Mouse (Mus musculus) bone marrow macrophage, adult 2 months (primary cell): Measurements from ENCODE around the gene Acbd5. TPM values are rescaled to one million over a fixed set of nuclear protein-coding genes. Genes with fewer than 3 reads are reported as not detected.
A peak's percentile ranks its signal among the peaks of the same experiment; 100 is the strongest.

Experiments
- H3K27ac ChIP-seq: 2 replicates; pipeline ENCODE4 v1.5.1; 2012; ENCODE audit warnings: low read depth, low read length; ENCODE audit not compliant: insufficient read depth
- H3K4me1 ChIP-seq: 2 replicates; pipeline ENCODE4 v1.6.1; 2012; ENCODE audit warnings: low read length; ENCODE audit not compliant: control insufficient read depth, insufficient read depth
- H3K4me3 ChIP-seq: 2 replicates; pipeline ENCODE4 v1.5.1; 2012; ENCODE audit warnings: mild to moderate bottlenecking, low read length, moderate library complexity; ENCODE audit not compliant: insufficient read depth
- CTCF ChIP-seq: IDR thresholded peaks from 2 replicates; pipeline ENCODE4 v1.5.1; 2012; ENCODE audit warnings: low read depth, mild to moderate bottlenecking, low read length, moderate library complexity
- POLR2A ChIP-seq: IDR thresholded peaks from 2 replicates; pipeline ENCODE4 v1.6.1; 2012; ENCODE audit warnings: mild to moderate bottlenecking, low read depth, low read length, borderline replicate concordance
- polyA plus RNA-seq: library from polyadenylated mRNA; stranded (reverse); fragments of >200 nt; gene quantifications from 2 replicates; pipeline ENCODE4 v1.2.4, GENCODE M21; 2012; ENCODE audit not compliant: missing spikeins, insufficient read depth, insufficient read length

Gene Acbd5
- polyA plus RNA-seq, 1 experiment, result 69.1 TPM

DNA sequence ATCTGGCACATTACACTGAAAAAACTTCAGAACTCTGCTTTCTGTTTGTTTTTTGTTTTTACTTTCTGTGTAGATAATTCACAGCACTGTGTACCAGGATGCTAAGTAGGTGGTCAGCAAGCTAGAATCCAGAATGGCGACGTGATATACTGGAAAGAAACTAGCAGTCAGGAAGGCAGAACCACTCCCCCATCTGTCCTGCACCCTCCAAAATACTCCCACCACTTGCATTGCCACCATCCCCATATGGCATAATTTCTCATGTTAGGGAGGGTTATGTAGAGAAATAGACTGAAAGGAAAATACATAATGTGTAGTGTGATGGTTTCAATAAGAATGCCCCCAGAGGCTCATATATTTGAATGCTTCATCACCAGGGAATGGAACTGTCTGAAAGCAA lies 16.1 kb upstream of the Acbd5 start:
- Histone ChIP-seq H3K4me1 (peaks cover 29% of the 10 kb centered on the region), H3K4me3 (no peak overlapping the region), H3K27ac (peak overlapping the region; percentile 91)
- no peak for TF ChIP-seq POLR2A
- TF ChIP-seq CTCF, result no peak

DNA sequence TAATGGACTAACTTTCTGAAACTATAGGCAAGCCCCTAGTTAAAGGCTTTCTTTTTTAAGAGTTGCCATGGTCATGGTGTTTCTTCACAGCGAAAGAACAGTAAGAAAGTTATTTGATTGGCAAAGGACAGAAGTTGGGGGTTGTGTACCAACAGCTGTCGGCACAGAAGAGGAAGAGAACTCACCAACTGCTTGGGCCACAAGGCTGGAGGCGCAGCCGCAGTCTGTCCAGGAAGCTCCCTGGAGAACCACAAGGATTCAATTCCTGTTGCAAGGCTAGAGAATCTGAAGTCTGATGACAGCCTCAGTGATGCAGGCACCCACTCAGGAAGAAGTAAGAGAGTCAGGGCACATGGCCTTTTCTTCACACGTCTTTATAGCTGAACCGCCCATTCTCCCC lies 15.4 kb upstream of the Acbd5 start:
- peak overlapping the region; percentile 25; the same call in 1 of the 2 replicates for H3K4me3 ChIP-seq
- TF ChIP-seq POLR2A, result no peak
- TF ChIP-seq CTCF, result no peak
- peaks cover 29% of the 10 kb centered on the region for H3K4me1 ChIP-seq
- H3K27ac ChIP-seq, result peak overlapping the region; percentile 91

DNA sequence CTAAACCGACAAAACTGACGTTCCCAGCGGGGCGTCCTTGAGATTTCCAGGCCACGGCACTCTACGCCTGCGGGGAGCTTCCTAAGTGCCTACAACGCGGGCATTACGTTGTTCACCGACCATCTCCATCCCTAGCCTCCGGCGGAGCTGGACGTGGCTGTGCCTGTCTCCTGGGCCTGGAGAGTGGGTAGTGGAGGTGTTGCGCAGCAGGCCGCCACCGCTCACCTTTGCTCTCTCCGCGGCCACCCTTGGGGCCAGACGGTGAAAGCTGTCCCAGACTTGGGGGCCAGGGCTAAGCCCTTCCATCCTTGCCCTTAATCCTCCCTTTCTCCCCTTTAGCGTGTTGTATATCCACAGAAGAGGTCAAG lies 387 bp downstream of the Acbd5 start:
- peaks cover 7% of the 10 kb centered on the region for H3K4me1 ChIP-seq
- peak overlapping the region; percentile 86 for H3K27ac ChIP-seq
- TF ChIP-seq POLR2A (no peak), CTCF (no peak)
- H3K4me3 ChIP-seq, result peak overlapping the region; percentile 95

DNA sequence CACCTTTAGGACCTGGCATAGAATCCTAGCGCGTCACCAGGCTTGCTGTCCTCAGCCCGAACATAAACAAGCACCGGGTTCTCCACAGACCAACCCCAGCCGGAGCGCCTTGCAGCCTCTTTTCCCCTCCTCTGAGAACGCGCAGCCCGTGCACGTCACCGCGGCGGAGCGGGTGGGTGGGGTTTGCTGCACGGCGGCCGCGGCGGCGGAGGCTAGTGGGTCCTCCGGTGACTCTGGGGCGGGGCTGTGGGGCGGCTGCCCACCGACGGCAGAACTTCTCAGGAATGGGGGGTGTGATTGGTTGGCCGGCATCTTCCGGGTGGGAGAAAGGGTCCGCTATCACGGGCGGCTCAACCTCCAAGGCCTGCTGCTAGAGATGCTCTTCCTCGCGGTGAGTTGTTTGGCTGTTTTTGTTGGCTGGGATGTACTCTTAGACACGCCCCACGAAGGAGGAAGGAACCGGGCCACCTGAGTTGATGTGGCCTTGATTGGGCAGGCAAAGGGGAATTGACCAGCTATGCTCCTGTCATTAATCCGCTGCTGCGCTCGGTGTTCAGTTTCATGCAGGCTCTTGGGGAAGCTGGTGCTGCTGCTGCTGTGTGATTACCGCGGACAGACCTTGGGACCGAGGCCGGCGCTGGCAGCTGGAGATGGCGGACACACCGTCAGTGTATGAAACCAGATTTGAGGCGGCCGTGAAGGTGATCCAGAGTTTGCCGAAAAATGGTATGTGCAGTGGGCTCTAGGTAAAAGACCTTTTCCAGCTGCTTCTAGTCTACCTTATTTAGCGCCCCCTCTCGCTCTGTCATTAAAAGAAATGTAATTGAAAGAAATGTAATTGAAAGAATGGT lies 1.2 kb downstream of the Acbd5 start:
- H3K4me1 ChIP-seq, result peaks cover 7% of the 10 kb centered on the region
- peak overlapping the region; percentile 86 for H3K27ac ChIP-seq
- TF ChIP-seq POLR2A (peak; percentile 88; the same call in 1 of the 2 replicates), CTCF (peak; percentile 28; the same call in 1 of the 2 replicates)
- H3K4me3 ChIP-seq, result peak overlapping the region; percentile 95

DNA sequence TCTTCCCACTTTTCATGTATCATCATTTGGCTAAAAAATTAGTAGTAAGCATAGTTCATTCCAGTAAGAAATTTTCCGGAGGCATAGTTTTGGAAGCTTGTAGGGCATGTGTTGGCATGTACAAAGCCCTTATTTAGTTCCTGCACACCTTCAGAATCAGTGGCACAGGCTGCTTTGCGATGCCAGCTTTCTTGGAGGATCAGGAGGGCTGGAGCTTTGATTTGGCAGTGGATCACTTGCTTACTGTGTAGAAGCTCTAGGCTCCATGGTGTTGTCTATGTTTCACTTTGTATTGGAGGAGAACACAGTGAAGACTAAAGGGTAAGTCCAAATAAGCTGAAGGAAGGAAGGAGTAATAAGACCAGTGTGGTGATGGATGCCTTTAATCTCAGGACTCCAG lies 2.5 kb downstream of the Acbd5 start:
- H3K27ac ChIP-seq, result no peak overlapping the region
- H3K4me3 ChIP-seq, result no peak overlapping the region; the same call in 1 of the 2 replicates
- no peak for TF ChIP-seq CTCF
- no peak for TF ChIP-seq POLR2A
- H3K4me1 ChIP-seq, result peaks cover 7% of the 10 kb centered on the region

DNA sequence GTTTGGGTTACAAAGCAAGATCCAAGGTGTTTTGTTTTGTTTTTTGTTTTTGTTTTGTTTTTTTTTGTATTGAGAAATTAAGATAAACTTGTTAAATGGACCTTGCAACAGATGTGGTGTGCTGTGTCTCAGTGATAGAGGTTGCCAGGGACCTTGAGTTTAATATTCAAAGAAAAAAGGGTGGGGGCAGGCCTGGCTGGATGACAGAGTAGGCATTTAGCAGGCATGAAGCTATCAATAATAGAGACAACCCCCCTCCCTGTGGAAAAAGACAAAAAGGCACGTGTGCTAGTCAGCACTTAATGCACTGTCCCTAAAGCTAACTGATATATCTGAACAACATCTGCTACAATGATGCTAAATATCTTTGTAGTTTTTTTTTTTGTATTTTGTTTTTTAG lies 3.4 kb downstream of the Acbd5 start:
- H3K4me3 ChIP-seq, result no peak overlapping the region
- TF ChIP-seq CTCF, result no peak
- no peak for TF ChIP-seq POLR2A
- H3K4me1 ChIP-seq, result peaks cover 7% of the 10 kb centered on the region
- no peak overlapping the region for H3K27ac ChIP-seq

DNA sequence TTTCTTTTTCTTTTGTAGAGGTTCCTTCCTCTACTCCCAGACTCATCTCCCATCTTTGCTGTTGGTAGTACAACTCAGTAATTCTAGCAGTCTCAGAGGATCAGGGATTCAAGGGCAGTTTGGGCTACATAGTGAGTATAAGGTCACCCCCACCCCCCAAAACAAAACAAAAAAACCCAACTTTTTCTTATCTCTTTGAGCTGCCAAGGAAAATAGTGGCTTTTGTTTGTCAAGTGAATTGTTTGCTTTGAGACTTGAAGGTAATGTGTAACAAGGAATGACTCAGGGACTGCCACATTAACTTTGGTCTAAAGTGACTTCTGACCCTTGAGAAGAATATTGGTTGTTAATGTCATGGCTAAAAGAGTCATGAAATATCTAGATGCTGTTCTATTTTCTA lies 7.9 kb downstream of the Acbd5 start:
- Histone ChIP-seq H3K27ac (no peak overlapping the region), H3K4me3 (no peak overlapping the region), H3K4me1 (peaks cover 4% of the 10 kb centered on the region; the same call in 1 of the 2 replicates)
- no peak for TF ChIP-seq POLR2A
- no peak for TF ChIP-seq CTCF

DNA sequence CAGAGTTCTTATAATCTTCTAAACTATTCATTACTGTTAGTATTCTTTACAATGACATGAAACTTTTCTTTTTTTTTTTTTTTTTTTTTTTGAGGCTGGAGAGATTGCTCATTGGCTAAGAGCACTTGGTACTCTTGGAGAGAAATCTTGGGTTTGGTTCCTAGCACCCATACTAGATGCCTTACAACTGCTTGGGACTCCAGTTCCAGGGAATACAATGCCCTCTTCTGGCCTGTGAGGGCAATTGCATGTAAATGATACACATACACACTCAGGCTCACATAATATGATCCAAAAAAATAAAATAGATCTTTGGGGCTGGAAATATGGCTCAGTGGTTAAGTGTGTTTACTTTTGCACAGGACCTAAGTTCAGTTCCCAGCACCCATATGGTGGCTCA lies 8.8 kb downstream of the Acbd5 start:
- no peak overlapping the region for H3K4me3 ChIP-seq
- TF ChIP-seq POLR2A (no peak), CTCF (no peak)
- 0 out of 2 replicates have a peak, but pooled peaks cover 2% of the 10 kb centered on the region for H3K4me1 ChIP-seq
- no peak overlapping the region for H3K27ac ChIP-seq

DNA sequence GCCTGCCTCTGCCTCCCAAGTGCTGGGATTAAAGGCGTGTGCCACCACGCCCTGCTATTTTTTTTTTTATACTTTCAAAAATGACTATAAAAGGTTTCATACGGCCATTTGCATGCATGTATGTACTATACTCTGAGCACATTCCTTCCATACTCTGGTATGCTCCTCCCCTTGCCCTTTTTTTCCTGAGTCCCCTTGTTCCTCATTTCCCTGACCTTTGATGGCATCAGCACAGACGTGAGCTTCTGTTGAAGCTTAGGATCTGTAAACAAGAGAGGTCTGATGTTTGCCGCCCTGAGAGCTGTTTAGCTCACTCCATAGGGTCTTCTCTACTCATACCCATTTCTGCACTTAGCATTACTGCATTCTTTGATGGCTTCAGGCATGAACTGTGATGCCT lies 9.7 kb downstream of the Acbd5 start:
- 0 out of 2 replicates have a peak, but pooled peaks cover 2% of the 10 kb centered on the region for H3K4me1 ChIP-seq
- H3K4me3 ChIP-seq, result no peak overlapping the region
- TF ChIP-seq CTCF, result no peak
- TF ChIP-seq POLR2A, result no peak
- H3K27ac ChIP-seq, result no peak overlapping the region

DNA sequence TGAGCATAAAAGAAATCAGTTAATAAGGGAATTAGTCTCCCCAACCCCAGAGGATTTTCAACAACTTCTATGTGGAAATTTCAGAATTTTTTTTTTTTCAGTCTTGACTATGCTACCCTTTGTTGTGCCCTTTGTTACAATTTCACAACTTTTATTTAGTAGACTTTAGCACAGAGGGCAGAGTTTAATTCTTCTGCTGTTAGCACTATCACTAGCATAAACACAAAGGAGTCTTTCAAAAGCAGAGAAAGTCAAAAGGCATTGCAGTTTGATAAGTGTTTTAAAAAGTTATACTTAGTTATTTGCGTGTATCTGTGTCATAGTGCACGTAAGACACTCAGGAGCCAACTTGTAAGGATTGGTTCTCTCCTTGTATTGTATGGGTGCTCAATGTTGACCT lies 10.6 kb downstream of the Acbd5 start:
- no peak overlapping the region for H3K4me3 ChIP-seq
- 0 out of 2 replicates have a peak, but pooled peaks cover 2% of the 10 kb centered on the region for H3K4me1 ChIP-seq
- H3K27ac ChIP-seq, result no peak overlapping the region
- TF ChIP-seq CTCF (no peak), POLR2A (no peak)
